Mouse (Mus musculus): ENCODE data around the gene Lhfpl5.

Lhfpl5 gene

DNA sequence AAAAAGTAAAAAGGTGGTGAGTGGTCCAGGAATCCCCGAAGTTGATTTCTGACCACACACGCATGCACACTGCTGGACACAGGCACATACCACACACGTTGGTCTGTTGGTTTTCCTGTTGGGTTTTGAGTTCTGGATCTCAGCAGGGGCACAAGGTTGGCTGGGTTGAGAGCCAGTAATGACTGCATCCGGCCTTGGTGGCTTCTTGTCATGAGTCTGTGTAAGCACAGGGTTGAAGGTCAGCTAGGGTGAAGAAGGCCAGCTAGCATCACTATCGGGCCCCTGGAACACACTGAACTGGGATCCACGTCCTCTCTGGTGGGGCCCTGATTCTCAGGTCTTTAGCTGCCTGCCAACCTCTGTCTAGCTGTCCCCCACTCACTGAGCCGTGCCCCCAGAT lies 2.9 kb upstream of the Lhfpl5 start:
- DNase-seq (ENCODE audit: low spot score) = no peak

DNA sequence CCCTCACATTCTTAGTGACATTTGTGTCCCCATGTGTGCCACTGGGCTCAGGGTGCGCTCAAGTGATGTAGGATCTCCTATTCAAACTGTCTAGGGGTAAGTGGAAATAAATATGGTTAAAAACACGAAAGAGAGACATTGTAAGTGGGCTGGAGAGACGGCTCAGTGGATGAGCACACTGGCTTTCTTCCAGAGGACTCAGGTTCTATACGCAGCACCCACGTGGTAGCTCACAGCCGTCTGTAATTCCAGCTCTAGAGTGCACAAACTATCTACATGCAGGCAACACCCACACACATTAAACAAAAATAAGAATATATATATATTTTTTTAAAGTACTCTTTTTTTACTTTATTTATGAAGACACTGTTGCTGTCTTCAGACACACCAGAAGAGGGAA lies 2.5 kb upstream of the Lhfpl5 start:
- no peak for DNase-seq (ENCODE audit: low spot score)

DNA sequence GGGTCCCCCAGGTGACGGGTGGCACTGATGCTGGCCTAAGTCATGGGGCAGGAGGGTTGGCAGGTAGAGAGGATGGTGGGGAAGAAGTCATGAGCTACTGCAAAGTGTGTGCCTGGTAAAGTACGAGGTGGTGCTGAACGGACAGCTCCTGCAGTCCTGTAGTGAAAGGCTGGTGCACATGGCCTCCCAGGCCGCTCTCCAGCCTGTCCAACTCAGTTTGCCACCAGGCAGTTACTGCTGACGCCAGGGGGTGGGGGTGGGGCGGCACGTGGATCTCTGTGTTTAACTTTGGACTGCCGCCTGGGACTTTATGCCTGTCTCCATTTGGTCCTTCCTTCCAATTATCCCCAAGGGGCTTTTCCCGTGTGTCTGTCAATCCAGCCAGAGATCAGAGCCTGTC lies 5.0 kb downstream of the Lhfpl5 start:
- peak; percentile 74 for DNase-seq (ENCODE audit: low spot score)

DNA sequence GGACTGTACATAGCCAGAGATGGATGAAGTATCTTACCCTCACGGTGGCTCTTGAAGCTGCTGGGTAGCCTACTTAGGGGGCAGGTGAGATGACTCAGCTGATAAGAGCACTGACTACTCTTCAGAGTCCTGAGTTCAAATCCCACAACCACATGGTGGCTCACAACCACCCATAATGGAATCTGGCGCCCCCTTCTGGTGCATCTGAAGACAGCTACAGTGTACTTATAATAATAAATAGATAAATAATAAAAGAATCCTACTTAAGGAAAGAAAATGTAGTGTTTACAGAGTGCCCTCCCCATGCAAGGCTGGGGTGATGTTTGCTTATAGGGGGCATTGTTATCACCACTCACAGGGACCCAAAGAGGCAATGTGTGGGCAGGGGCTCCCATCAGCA lies 5.6 kb downstream of the Lhfpl5 start:
- DNase-seq (ENCODE audit: low spot score) = no peak

DNA sequence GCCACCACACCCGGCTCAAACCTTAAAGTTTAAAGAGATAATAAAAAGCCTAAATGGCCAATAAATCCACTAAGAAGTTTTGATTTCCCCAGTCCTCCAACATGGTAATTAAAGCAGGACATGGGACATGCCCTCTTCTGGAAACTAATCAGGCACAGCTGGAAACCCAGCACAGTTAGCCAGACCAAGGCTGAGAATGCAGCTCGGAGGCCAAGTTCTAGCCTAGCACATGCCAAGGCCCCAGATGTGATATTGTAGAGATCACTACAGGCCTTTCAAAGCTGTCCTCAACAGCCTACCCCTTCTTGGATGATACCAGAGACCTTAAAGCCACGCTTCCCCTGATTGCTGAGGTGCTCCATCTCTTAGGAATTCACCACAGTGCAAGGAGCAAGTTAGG lies 11.1 kb downstream of the Lhfpl5 start:
- no peak for DNase-seq (ENCODE audit: low spot score)

GRCm38 (mm10) chr17:28588591-28588990 lies 13.2 kb downstream of the Lhfpl5 start:
- DNase-seq (ENCODE audit: low spot score) = no peak

GRCm38 (mm10) chr17:28590596-28590995 lies 15.2 kb downstream of the Lhfpl5 start:
- DNase-seq (ENCODE audit: low spot score) = no peak

DNA sequence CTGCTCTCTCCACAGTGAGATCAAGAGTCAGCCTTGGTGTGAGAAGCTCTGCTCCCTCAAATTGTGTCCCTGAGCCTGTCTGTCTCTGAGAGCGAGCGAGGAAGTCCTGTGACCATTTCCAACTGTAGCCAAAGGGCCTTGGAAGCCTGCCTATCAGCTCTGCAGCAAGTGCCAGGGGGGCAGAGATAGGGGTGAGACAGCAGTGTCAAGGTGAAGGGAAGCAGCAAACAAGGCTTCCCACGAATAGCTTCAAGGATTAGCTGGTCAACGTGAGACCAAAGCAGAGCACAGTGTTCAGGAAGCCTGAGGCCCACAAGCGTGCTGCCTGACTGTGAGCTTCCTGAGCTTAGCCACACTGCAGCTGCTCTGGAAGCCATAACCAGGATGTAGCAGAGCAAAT lies 16.0 kb downstream of the Lhfpl5 start:
- no peak for DNase-seq (ENCODE audit: low spot score)

DNA sequence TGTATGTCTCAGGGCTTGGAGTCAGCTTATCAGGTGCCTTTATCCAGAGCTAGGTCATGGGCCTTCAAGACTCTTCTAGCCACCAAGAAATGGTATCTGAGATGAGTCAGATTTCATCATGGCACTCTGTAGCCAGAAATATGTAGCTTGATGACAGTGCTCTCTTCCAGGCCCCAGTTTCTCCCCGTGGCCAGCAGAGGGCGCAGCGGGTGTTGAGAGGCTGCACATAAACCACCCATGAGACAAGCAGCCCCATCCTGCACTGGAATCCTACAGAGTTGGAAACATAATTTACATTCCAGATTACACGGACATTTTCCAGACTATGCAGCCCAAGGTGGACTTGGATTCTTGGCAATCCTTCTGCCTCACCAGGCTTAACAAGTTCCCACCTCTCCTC lies 17.6 kb downstream of the Lhfpl5 start:
- peak; percentile 76 for DNase-seq (ENCODE audit: low spot score)

DNA sequence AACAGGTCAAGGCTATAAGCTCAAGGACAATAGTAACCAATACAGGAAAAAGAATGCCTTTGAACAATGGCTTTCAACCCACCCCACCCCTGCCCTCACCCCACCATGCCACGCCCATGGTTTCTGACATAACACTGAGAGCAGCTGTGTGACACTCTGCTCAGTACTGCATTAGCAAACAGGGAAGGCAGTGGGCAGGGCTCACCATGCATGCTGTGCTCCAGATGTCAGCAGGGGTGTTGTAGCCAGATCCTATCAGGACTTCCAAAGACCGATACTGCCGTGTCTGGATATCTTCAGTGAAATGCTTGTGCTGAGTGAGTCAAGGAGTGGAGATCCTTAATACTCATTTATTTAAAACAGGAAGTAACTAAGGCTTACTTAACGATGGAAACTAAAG lies 18.5 kb downstream of the Lhfpl5 start:
- no peak for DNase-seq (ENCODE audit: low spot score)

- no peak for DNase-seq (ENCODE audit: low spot score)
These were observed 25.3 kb downstream of the Lhfpl5 start for GRCm38 (mm10) chr17:28600780-28601179.

- DNase-seq (ENCODE audit: low spot score) = no peak
These were observed 26.3 kb downstream of the Lhfpl5 start for GRCm38 (mm10) chr17:28601557-28602250.

DNA sequence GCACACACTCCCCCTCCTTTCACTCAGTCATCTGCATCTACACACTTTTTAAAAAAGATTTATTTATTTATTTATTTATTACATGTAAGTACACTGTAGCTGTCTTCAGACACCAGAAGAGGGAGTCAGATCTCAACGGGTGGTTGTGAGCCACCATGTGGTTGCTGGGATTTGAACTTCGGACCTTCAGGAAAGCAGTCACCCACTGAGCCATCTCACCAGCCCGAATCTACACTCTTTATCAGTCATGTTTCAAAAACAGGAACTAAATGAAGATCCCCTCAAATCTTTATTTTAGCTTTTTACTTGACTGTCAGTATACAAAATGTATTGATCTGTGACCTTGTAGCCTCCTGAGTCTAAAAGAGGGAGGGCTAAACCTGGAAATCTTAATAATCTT lies 34.1 kb downstream of the Lhfpl5 start:
- no peak for DNase-seq (ENCODE audit: low spot score)

DNA sequence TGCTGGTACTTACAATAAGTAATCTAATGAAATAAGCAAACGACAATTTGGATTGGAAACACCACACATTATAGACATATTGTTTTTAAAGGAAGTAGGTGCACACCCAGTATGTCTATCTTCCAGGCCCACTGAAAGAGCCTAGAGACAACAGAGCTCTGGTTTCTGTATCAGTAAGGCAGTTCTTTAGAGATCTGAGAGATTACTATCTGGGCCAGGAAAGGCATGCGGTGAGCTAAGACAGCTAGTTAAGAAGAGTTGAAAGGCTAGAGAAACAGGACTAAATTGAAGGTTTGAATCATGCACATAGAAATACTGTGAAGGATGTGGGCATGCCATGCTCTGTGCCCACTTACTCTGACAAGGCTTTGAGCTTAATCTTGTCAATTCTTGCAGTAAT lies 37.2 kb downstream of the Lhfpl5 start:
- no peak for DNase-seq (ENCODE audit: low spot score)

DNA sequence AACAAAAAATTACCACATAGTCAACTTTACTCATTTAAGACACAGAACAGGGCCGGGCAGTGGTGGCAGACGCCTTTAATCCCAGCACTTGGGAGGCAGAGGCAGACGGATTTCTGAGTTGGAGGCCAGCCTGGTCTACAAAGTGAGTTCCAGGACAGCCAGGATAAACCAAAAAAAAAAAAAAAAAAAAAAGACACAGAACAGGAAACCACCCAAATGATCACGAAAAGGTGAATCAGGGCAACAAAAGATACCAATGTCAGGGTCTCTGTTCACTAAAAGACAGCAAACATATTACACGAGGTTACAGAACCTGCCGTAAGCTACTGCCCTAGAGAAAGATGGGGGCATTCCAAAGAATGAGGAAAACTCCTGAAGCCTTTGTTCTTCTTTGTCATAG lies 37.7 kb downstream of the Lhfpl5 start:
- DNase-seq (ENCODE audit: low spot score) = no peak

- DNase-seq (ENCODE audit: low spot score) = no peak
These were observed 39.9 kb downstream of the Lhfpl5 start for GRCm38 (mm10) chr17:28615332-28615731.

DNA sequence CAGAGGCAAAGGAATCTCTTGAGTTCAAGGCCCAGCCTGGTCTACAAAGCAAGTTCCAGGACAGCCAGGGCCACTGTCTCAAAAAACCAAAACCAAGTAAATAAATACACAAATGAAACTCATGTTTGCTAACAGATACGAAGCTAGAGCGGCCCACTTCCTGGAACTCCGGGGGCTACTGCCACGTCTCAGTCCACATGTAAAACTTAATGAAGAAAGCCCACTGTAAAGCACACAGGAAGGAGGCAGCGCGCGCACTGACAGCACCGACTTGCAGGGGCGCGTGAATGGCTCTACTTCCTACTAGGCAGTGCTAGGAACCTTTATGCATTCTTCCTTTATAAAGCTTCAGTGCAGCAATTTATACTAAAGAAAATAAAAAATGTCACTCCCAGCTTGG lies 42.2 kb downstream of the Lhfpl5 start:
- no peak for DNase-seq (ENCODE audit: low spot score)

DNA sequence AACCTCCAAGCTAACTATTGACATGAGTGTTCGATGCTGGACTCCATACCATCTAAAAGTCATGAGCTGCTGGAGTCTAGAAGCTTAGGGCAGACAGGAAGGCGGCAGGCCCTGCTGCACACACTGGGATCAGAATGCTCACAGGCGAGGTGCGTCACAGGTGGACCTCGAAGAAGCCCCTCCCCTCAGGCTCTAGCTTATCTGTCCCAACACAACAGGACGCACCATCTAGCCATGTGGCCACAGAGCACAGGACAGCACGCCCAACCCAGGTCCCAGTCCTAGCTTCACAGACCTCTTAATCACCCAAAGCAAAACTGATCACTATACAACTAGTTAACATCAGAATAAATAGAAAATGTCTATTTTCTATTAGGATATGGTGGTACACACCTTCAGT lies 42.7 kb downstream of the Lhfpl5 start:
- no peak for DNase-seq (ENCODE audit: low spot score)

DNA sequence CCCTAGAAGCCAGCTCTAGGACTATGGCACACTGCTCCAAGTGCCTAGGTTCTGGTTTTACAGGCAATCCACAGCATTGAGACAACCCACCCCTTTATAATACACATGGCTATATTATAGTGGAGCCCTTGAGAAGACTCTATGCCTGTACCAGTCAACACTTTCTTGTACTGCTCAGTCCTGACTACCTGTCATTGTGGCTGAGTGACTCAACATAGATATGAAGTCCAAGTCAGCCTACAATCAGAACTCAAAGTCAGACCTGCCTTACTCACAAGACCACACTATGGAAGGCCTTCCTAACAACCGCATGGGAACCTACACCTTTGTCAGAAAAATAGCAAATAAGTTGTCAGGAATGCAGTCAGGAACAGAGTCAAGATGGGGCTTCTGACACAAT lies 43.3 kb downstream of the Lhfpl5 start:
- no peak for DNase-seq (ENCODE audit: low spot score)

DNA sequence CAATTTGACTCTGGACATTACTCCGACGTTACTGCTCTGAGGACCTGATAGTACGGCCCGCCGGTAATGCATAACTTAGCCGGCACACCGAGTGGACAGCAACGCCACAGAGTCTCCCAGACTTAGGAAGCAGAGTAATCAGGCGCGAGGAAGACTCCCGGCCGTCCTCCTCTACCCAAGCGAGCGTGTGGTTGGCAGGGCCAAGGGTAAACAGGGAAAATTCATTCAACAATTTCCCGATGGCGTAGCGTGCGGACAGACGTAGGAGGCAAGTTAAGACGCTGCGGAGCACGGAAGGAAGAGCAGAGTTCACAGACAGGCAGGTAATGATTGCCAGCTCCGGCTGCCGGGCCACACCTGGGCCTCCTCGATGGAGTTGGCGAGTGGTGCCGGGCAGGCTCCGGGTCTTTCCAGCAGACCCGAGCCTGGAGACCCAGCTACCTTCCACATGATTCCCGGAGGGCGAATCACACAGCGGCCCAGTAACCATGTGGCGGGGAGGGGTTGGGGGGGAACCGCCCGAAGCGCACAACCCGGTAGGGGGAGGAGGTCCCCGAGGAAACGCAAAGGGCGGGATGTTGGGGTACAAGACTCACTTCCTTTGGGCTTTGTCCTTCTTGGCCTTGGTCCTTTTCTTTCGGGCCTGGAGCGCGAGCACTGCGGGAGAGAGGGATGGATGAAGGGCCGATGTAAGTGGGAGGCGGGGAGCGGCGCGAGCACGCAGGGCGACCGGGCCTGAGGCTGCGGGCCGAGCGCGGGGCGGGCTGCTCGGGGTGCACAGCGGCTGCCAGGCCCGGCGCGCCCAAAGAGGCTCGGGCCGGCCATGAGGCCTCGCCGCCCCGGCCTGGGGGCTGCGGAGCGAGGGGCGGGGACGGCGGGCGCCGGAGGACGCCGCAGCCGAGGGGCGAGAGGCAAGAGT lies 46.2 kb downstream of the Lhfpl5 start:
- DNase-seq (ENCODE audit: low spot score) = peak; percentile 48

GRCm38 (mm10) chr17:28622300-28622759 lies 46.9 kb downstream of the Lhfpl5 start, which contains the start of gene Srpk1:
Gene Srpk1 (minus strand): TSS chr17:28622709.
- peak; percentile 92 for DNase-seq (ENCODE audit: low spot score)

GRCm38 (mm10) chr17:28624841-28625240 lies 49.4 kb downstream of the Lhfpl5 start:
- DNase-seq (ENCODE audit: low spot score) = no peak

DNA sequence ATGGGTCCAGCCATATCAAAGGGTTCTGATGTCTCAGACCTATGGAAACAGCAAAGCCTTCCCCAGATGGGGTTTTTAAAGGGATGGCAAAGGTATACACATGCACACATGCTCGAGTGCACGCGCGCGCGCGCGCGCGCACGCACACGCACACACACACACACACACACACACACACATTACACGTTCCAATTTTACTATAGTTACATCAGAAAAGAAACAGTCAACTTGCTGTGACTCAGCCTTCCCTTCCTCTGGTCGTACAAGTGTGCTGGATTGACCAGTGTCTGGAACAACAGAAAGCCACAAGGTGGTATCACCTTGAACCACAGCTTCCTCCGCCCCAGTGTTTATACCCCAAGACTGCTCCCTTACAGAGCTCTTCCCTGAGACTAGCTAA lies 49.9 kb downstream of the Lhfpl5 start:
- DNase-seq (ENCODE audit: low spot score) = no peak

All from urinary bladder, postnatal 14 days (tissue).